Mouse (Mus musculus) stomach, embryonic 15.5 days (tissue): ENCODE data around the gene 1700016H13Rik. TPM values are rescaled to one million over a fixed set of nuclear protein-coding genes. Genes with fewer than 3 reads are reported as not detected.
A peak's percentile ranks its signal among the peaks of the same experiment; 100 is the strongest.

ENCODE experiments used
- ATAC-seq: fragments of 200-750 bp; cut with Nextera tagmentation; 2 replicates; pipeline ENCODE4 v1.8.0; 2017; ENCODE audit warnings: low read depth, moderate number of reproducible peaks, moderate TSS enrichment; ENCODE audit not compliant: insufficient read depth, low FRiP score
- H3K27ac ChIP-seq: fragments of 300-500 bp; sonication (generic); 2 replicates; pipeline ENCODE4 v1.5.1; 2015; ENCODE audit warnings: mild to moderate bottlenecking, inconsistent platforms
- H3K27me3 ChIP-seq: fragments of 300-500 bp; sonication (generic); replicated peaks from 2 replicates; pipeline ENCODE4 v1.6.1; 2015; ENCODE audit warnings: inconsistent platforms
- H3K36me3 ChIP-seq: fragments of 300-500 bp; sonication (generic); 2 replicates; pipeline ENCODE4 v1.6.1; 2015; ENCODE audit warnings: inconsistent platforms
- H3K4me1 ChIP-seq: fragments of 300-500 bp; sonication (generic); 2 replicates; pipeline ENCODE4 v1.6.1; 2015; ENCODE audit warnings: inconsistent platforms
- H3K4me2 ChIP-seq: fragments of 300-500 bp; sonication (generic); 2 replicates; pipeline ENCODE4 v1.6.1; 2015; ENCODE audit warnings: mild to moderate bottlenecking, inconsistent platforms
- H3K4me3 ChIP-seq: fragments of 300-500 bp; sonication (generic); replicated peaks from 2 replicates; pipeline ENCODE4 v1.5.1; 2015; ENCODE audit warnings: inconsistent platforms
- H3K9ac ChIP-seq: fragments of 300-500 bp; sonication (generic); 2 replicates; pipeline ENCODE4 v1.6.1; 2015; ENCODE audit warnings: inconsistent platforms
- H3K9me3 ChIP-seq: fragments of 300-500 bp; sonication (generic); 2 replicates; pipeline ENCODE4 v1.6.1; 2016; ENCODE audit warnings: inconsistent platforms
- WGBS: fragments of 180-500 bp; shearing (Covaris S2); methylation state at CpG from one replicate; pipeline ENCODE4 v1.1.7; 2015; 5-methylcytosine and 5-hydroxymethylcytosine counted together
- polyA plus RNA-seq: library from polyadenylated mRNA; unstranded; fragments of >200 nt; fragmentation: Nextera tagmentation; extraction: Ambion mirVana; gene quantifications from 2 replicates; pipeline ENCODE4 v1.2.1, GENCODE M21; 2015

Gene 1700016H13Rik
- polyA plus RNA-seq, 1 experiment from 2014 or later = 0.21 TPM

DNA sequence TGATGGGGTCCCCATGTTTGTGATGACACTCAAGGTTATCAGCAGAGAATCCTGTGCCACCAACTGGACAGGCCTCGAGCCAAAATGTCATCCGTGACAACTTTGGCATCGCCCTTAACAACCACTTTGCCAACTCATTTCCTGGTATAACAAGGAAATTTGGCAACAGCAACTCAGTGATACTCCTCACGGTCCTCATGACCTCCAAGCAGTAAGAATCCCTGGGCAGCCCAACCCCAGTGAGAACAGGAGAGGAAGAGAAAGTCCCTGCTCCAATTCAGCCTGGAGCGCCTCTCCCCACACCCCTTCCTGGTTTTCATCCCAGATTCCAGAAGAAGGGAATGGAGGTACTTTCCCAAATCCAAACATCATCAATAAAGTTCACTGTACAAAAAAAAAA is 31.0 kb downstream of the 1700016H13Rik start:
- H3K27ac ChIP-seq = no peak overlapping the region
- no peak overlapping the region for H3K9ac ChIP-seq
- no peak overlapping the region for H3K4me3 ChIP-seq
- ATAC-seq = no peak
- no peak overlapping the region for H3K4me2 ChIP-seq
- H3K36me3 ChIP-seq = no peaks in the 10 kb centered on the region
- H3K4me1 ChIP-seq = peaks cover 5% of the 10 kb centered on the region; the same call in 1 of the 2 replicates
- H3K9me3 ChIP-seq = no peaks in the 10 kb centered on the region
- no peaks in the 10 kb centered on the region for H3K27me3 ChIP-seq
- 89% methylated on average over 5 of the region's 5 CpGs for WGBS

DNA sequence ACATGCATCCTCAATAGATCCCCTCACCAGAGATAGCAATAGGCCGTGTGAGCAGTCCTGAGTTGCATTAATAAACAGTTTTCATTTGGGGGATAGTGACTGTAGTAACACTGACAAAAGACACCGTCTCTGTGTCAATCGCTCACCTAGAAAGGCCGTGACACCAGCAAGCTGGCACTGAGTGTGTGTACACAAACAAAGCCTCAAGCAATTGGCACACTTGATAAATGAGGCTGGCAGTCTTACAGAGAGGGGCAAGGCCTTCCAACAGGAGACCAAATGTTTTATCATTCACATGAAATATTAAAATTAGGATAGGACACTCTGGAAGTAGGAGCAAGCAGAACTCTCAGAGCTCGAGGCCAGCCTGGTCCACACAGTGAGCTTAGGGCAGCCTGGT is 33.5 kb downstream of the 1700016H13Rik start:
- Histone ChIP-seq H3K4me1 (0 out of 2 replicates have a peak, but pooled peaks cover 5% of the 10 kb centered on the region), H3K9me3 (no peaks in the 10 kb centered on the region), H3K4me3 (no peak overlapping the region), H3K9ac (no peak overlapping the region), H3K27ac (no peak overlapping the region), H3K4me2 (no peak overlapping the region), H3K36me3 (no peaks in the 10 kb centered on the region), H3K27me3 (no peaks in the 10 kb centered on the region)
- WGBS = 70% methylated on average over 5 of the region's 5 CpGs
- ATAC-seq = no peak

DNA sequence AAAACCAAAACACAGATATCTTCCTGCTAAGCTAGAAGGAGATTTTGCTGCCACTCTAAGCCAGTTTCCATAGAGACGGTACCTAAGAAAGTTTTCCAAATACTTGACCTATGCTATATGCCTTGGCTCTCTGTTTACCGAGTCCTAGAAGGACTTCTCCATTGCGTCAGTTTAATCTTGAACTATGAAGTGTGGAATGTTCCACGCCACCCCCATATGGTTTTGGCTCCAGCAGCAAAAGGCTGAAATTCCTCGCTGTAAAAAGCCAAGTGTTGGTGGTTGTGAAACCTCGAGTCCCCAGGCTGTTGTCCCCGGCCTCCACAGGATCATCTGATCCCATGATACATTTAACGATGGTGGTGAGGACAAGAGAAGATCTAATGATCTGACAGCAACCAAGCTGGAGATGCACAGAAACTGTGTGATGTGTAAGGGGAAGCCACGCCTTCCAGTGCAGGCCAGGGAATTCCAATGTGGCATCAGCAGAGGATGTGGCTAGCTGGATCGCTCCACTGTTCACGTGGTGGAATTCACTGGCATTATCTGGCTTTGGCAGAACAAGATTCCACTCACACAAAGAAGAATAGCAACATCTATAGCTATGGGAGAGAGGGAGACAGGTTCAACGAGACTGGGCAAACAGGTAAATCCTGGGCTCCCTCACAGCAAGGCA is 35.4 kb downstream of the 1700016H13Rik start:
- Histone ChIP-seq H3K9me3 (no peaks in the 10 kb centered on the region), H3K4me2 (no peak overlapping the region), H3K27me3 (no peaks in the 10 kb centered on the region), H3K27ac (peak overlapping the region; percentile 18; the same call in 1 of the 2 replicates), H3K4me3 (no peak overlapping the region), H3K4me1 (0 out of 2 replicates have a peak, but pooled peaks cover 5% of the 10 kb centered on the region), H3K9ac (no peak overlapping the region), H3K36me3 (no peaks in the 10 kb centered on the region)
- WGBS = 49% methylated on average over 12 of the region's 12 CpGs
- 0 out of 2 replicates have a peak, but pooled peaks have one; percentile 27 for ATAC-seq

DNA sequence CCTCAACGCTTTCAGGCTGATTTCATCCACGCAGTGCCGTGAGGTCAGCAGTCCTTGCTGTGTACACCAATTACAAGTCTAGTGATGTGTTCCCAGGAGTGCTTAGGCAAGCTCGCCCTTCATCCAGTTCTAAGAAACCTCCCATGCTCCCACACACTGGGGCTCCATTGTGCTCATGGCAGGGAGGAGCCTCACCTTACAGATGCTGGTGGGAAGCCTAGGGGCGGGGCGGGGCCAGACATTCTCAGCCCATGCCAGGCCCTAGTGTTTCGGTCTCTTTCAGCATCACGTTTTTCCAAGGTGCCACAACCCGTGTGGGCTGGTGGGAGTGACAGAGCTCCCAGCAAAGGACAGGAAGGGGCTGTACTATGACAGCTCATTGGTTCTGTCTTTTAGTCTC is 38.6 kb downstream of the 1700016H13Rik start:
- H3K4me3 ChIP-seq = no peak overlapping the region
- no peak overlapping the region for H3K4me2 ChIP-seq
- H3K9me3 ChIP-seq = no peaks in the 10 kb centered on the region
- WGBS = 79% methylated on average over 9 of the region's 9 CpGs
- H3K4me1 ChIP-seq = 0 out of 2 replicates have a peak, but pooled peaks cover 5% of the 10 kb centered on the region
- no peaks in the 10 kb centered on the region for H3K36me3 ChIP-seq
- H3K27ac ChIP-seq = no peak overlapping the region
- H3K27me3 ChIP-seq = no peaks in the 10 kb centered on the region
- H3K9ac ChIP-seq = no peak overlapping the region
- ATAC-seq = 0 out of 2 replicates have a peak, but pooled peaks have one; percentile 22

DNA sequence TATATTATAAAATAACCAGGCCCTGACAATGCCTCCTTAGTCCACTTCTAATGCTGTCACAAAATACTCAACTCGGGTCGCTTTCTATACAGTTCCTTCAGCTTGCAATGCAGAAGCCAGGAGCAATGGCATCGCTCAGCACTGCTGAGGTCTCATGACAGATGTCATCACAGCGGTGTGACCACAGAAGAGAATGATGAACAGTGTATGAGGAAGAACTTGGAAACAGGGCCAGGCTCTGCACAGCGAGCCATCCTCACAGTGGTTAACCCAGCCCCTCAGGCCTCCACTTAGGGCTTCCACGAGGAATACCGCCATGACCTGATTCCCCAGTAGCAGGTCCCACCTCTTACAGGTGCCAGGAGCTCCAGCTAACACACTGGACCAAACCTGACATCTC is 41.5 kb downstream of the 1700016H13Rik start:
- ATAC-seq = no peak
- Histone ChIP-seq H3K4me2 (no peak overlapping the region), H3K4me3 (no peak overlapping the region), H3K27ac (no peak overlapping the region), H3K4me1 (no peaks in the 10 kb centered on the region), H3K9ac (no peak overlapping the region), H3K27me3 (no peaks in the 10 kb centered on the region), H3K36me3 (no peaks in the 10 kb centered on the region), H3K9me3 (no peaks in the 10 kb centered on the region)
- WGBS = 87% methylated on average over 7 of the region's 7 CpGs

DNA sequence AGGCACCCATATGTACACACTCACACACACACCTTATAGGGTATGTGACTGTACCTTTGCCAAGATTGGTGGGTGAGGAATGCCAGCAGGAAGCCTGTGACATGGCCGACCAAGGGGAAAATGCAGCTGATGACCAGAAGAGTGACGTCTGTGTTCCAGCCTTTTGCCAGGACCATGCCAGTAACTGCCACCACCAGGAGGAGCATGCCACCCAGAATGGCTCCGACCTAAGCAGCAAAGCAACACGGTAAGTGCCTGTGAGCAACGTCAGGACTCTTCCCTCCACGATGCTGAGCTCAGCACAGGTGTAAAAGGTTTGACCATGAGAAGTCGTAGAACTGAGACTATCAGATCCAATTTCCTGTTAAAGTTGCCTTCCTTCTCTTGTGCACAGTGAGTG is 43.5 kb downstream of the 1700016H13Rik start:
- no peak overlapping the region for H3K4me2 ChIP-seq
- H3K4me3 ChIP-seq = no peak overlapping the region
- H3K9me3 ChIP-seq = no peaks in the 10 kb centered on the region
- no peak for ATAC-seq
- H3K27me3 ChIP-seq = no peaks in the 10 kb centered on the region
- no peaks in the 10 kb centered on the region for H3K36me3 ChIP-seq
- no peaks in the 10 kb centered on the region for H3K4me1 ChIP-seq
- WGBS = 83% methylated on average over 7 of the region's 7 CpGs
- no peak overlapping the region for H3K9ac ChIP-seq
- no peak overlapping the region for H3K27ac ChIP-seq

DNA sequence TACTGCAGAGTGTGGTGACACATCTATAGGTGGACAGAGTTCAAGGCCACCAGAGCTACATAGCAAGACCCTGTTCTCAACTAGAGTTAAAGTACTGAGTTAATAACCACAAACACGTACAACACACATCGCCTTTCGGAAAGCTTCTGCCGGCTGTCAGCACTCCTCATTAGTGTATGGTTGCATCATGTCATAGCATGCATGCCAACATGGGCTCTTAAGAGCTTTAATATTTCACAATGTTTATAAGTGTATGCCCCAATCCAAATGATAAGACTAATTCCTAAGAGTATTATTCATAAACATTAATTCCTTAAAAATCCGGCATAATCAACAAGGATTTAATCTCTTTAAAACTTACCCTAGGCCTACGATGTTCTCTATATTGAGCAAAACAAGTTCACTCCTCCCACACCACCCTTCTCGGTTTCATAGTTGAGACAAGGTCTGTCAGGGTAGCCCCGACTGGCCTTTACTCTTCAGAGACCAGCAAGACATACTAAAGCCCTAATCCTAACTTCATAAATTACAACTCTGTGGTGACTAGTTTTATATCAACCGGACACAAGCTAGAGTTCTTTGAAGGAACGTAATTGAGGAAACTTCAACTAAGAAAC is 44.8 kb downstream of the 1700016H13Rik start:
- no peak overlapping the region for H3K27ac ChIP-seq
- no peak overlapping the region for H3K9ac ChIP-seq
- ATAC-seq = no peak
- WGBS = 74% methylated on average over 10 of the region's 10 CpGs
- H3K9me3 ChIP-seq = no peaks in the 10 kb centered on the region
- H3K36me3 ChIP-seq = no peaks in the 10 kb centered on the region
- H3K27me3 ChIP-seq = no peaks in the 10 kb centered on the region
- no peak overlapping the region for H3K4me3 ChIP-seq
- no peak overlapping the region for H3K4me2 ChIP-seq
- H3K4me1 ChIP-seq = no peaks in the 10 kb centered on the region

DNA sequence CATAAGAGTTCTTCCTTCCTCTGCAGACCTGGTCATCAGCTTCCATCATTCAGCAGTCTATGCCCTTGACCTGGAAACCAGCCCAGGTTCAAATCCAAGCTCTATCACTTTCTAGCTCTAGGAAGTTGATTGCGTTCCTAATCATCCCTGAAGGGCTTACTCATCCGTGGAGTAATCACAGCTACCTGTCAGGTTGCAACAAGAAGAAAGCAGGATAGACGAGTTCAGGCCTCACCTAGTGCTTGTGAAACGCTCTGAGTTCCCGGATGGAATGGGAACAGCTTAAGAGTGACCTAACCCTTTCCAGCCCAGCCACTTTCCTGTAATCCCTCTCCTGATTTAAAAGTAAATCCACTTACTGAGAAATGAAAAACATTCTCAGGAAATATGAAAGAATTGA is 45.7 kb downstream of the 1700016H13Rik start:
- no peak overlapping the region for H3K4me2 ChIP-seq
- no peak overlapping the region for H3K9ac ChIP-seq
- WGBS = 53% methylated on average over 5 of the region's 5 CpGs
- no peaks in the 10 kb centered on the region for H3K4me1 ChIP-seq
- H3K4me3 ChIP-seq = no peak overlapping the region
- no peaks in the 10 kb centered on the region for H3K36me3 ChIP-seq
- no peak for ATAC-seq
- no peak overlapping the region for H3K27ac ChIP-seq
- H3K9me3 ChIP-seq = no peaks in the 10 kb centered on the region
- no peaks in the 10 kb centered on the region for H3K27me3 ChIP-seq

DNA sequence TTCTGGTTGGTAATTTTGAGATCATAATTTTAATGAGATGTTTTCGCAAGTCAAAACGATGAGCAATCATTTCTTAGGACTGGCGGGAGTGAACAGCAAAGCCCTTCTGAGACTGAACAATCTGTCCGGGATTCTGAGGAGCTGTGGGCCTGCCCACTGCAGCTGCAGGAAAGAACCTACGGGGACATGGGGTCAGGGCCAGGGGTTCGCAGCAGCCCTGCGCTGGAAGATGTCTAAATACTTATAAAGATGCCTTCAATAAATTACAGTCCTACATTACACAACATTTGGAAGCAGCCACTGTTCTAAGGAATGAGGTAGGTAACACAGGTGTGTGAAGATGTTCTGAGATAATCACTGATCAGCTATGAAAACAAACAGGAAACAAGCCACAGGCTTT is 50.1 kb downstream of the 1700016H13Rik start:
- Histone ChIP-seq H3K27me3 (no peaks in the 10 kb centered on the region), H3K36me3 (no peaks in the 10 kb centered on the region), H3K4me1 (no peaks in the 10 kb centered on the region), H3K4me2 (no peak overlapping the region), H3K9me3 (no peaks in the 10 kb centered on the region), H3K9ac (no peak overlapping the region), H3K4me3 (no peak overlapping the region), H3K27ac (no peak overlapping the region)
- 67% methylated on average over 7 of the region's 7 CpGs for WGBS
- ATAC-seq = no peak

DNA sequence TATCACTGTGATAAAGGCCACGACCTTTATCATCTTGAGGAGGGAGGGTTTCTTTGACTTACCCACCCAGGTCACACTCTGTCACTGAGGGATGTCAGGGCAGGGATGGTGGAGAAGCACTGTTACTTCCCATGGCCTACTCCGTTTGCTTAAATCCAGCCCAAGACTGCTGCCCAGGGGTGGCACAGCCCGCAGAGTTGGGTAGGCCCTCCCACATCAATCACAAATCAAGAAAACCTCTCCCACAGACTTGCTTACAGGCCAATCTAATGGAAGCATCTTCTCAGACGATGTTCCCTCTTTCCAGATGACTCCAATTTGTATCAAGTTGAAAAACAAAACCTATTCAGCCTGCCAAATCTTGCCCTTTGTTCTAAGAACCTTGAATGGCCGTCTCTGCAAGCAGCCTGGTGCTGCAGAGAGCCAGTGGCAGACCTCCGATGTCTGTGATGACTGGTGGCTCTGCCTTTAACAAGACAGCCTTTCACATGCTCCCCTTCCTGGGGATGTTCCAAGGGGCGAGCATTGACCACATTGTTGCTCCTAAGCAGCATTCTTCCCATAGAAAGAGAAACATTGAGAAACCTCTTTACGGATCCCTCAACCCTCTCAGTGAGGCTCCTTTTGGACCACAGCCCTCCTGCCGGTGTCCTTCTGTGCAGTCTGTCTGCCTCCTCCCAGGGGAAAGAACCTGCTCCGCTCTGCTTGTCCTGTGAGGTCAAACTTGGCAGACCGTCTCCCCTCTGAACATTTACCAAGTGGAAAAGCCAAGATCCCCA is 52.5 kb downstream of the 1700016H13Rik start:
- Histone ChIP-seq H3K9me3 (no peaks in the 10 kb centered on the region), H3K4me3 (no peak overlapping the region), H3K27me3 (no peaks in the 10 kb centered on the region), H3K36me3 (no peaks in the 10 kb centered on the region), H3K4me2 (no peak overlapping the region), H3K4me1 (no peaks in the 10 kb centered on the region), H3K9ac (no peak overlapping the region), H3K27ac (no peak overlapping the region)
- ATAC-seq = no peak
- 69% methylated on average over 11 of the region's 11 CpGs for WGBS

DNA sequence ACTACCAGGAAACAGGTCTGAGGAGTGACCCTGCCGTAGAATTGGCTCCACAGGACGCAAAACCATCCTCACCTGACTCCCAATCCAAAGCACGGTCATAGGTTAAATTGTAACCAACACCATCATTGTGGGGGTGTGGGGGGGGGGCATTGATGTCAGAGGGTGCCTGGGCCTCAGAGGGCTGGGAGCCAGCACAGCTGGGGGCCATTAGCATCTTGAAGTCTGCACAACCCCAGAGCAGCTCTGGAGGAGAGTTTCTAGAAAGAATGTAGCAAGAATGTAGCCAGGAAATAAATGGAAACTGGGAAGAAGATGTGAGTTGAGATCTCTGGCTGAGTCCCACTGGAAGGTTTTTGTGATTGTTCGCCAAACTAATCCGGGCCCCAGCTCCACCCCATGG is 56.9 kb downstream of the 1700016H13Rik start:
- Histone ChIP-seq H3K27me3 (no peaks in the 10 kb centered on the region), H3K4me2 (no peak overlapping the region), H3K9ac (no peak overlapping the region), H3K27ac (no peak overlapping the region), H3K9me3 (no peaks in the 10 kb centered on the region), H3K4me1 (peaks cover 12% of the 10 kb centered on the region; the same call in 1 of the 2 replicates), H3K4me3 (no peak overlapping the region), H3K36me3 (no peaks in the 10 kb centered on the region)
- ATAC-seq = no peak
- WGBS = 71% methylated on average over 5 of the region's 5 CpGs

DNA sequence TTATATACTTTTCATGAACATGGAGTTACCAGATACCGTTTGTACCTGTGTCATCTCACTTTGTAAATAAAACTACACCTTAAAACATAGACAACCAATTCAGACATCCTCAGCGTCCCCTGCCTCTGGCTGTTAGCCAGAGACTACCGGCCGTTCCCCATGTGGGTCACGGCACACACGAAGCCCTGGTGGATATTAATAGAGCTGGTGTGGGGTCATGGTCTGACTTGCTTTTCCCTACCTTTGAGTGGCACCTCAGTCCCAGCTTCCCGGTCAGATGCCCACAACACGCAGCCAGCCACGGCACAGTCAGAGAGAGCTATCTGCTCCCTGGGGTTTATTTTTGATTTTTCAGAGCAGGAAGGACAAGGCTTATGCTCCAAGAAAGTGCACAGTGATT is 57.5 kb downstream of the 1700016H13Rik start:
- Histone ChIP-seq H3K9ac (no peak overlapping the region), H3K4me1 (peaks cover 12% of the 10 kb centered on the region; the same call in 1 of the 2 replicates), H3K4me3 (no peak overlapping the region), H3K27ac (no peak overlapping the region), H3K4me2 (no peak overlapping the region), H3K27me3 (no peaks in the 10 kb centered on the region), H3K36me3 (0 out of 2 replicates have a peak, but pooled peaks cover 3% of the 10 kb centered on the region), H3K9me3 (no peaks in the 10 kb centered on the region)
- WGBS = 73% methylated on average over 9 of the region's 9 CpGs
- no peak for ATAC-seq
